Mouse (Mus musculus): ENCODE data around the gene Sh2b3.
"Not testable (repeated sequence)": the region's sequence is repeated elsewhere in the genome, so short reads cannot be mapped to it uniquely, and the experiment has no call there.

The Sh2b3 gene

GRCm38 (mm10) chr5:121837441-121838340 is at the start of gene Sh2b3:
Gene Sh2b3 (minus strand): TSS chr5:121837646.
- DNase-seq (ENCODE audit: extremely low spot score) = no peak

- DNase-seq (ENCODE audit: extremely low spot score) = no peak
Measured at GRCm38 (mm10) chr5:121883356-121883755, 45.9 kb upstream of the Sh2b3 start.

GRCm38 (mm10) chr5:121879211-121879610 is 41.8 kb upstream of the Sh2b3 start:
- no peak for DNase-seq (ENCODE audit: extremely low spot score)

- DNase-seq (ENCODE audit: extremely low spot score) = no peak
Measured at GRCm38 (mm10) chr5:121878703-121879102, 41.3 kb upstream of the Sh2b3 start.

- no peak for DNase-seq (ENCODE audit: extremely low spot score)
Measured at GRCm38 (mm10) chr5:121876901-121877300, 39.5 kb upstream of the Sh2b3 start.

- DNase-seq (ENCODE audit: extremely low spot score) = no peak
Measured at GRCm38 (mm10) chr5:121875041-121875440, 37.6 kb upstream of the Sh2b3 start.

- DNase-seq (ENCODE audit: extremely low spot score) = peak; percentile 85
Measured at GRCm38 (mm10) chr5:121872158-121872557, 34.7 kb upstream of the Sh2b3 start.

GRCm38 (mm10) chr5:121871515-121872030 is 34.1 kb upstream of the Sh2b3 start:
- DNase-seq (ENCODE audit: extremely low spot score) = no peak

- DNase-seq (ENCODE audit: extremely low spot score) = no peak
Measured at GRCm38 (mm10) chr5:121870832-121871231, 33.4 kb upstream of the Sh2b3 start.

- no peak for DNase-seq (ENCODE audit: extremely low spot score)
Measured at GRCm38 (mm10) chr5:121867963-121868362, 30.5 kb upstream of the Sh2b3 start.

- DNase-seq (ENCODE audit: extremely low spot score) = peak; percentile 47
Measured at GRCm38 (mm10) chr5:121864330-121864729, 26.9 kb upstream of the Sh2b3 start.

- DNase-seq (ENCODE audit: extremely low spot score) = no peak
Measured at GRCm38 (mm10) chr5:121861964-121862363, 24.5 kb upstream of the Sh2b3 start.

GRCm38 (mm10) chr5:121858427-121858826 is 21.0 kb upstream of the Sh2b3 start:
- DNase-seq (ENCODE audit: extremely low spot score) = no peak

- no peak for DNase-seq (ENCODE audit: extremely low spot score)
Measured at GRCm38 (mm10) chr5:121856740-121857139, 19.3 kb upstream of the Sh2b3 start.

GRCm38 (mm10) chr5:121854768-121855167 is 17.3 kb upstream of the Sh2b3 start:
- no peak for DNase-seq (ENCODE audit: extremely low spot score)

- no peak for DNase-seq (ENCODE audit: extremely low spot score)
Measured at GRCm38 (mm10) chr5:121853368-121854051, 16.1 kb upstream of the Sh2b3 start.

- no peak for DNase-seq (ENCODE audit: extremely low spot score)
Measured at GRCm38 (mm10) chr5:121849478-121850349, 12.3 kb upstream of the Sh2b3 start.

- DNase-seq (ENCODE audit: extremely low spot score) = peak; percentile 97
Measured at GRCm38 (mm10) chr5:121848743-121849142, 11.3 kb upstream of the Sh2b3 start, which contains the start of gene Pheta1. Gene Pheta1 (plus strand): TSS chr5:121848984.

- DNase-seq (ENCODE audit: extremely low spot score) = peak; percentile 79
Measured at GRCm38 (mm10) chr5:121848035-121848519, 10.6 kb upstream of the Sh2b3 start.

GRCm38 (mm10) chr5:121847269-121847668 is 9.8 kb upstream of the Sh2b3 start:
- DNase-seq (ENCODE audit: extremely low spot score) = not testable (repeated sequence)

GRCm38 (mm10) chr5:121846322-121846721 is 8.9 kb upstream of the Sh2b3 start:
- no peak for DNase-seq (ENCODE audit: extremely low spot score)
